Mouse (Mus musculus) embryonic facial prominence, embryonic 14.5 days (tissue): ENCODE results near the gene Lnx1. TPM values are rescaled to one million over a fixed set of nuclear protein-coding genes. Genes with fewer than 3 reads are reported as not detected.
A peak's percentile ranks its signal among the peaks of the same experiment; 100 is the strongest.

Experiments used
- ATAC-seq: fragments of 200-750 bp; cut with Nextera tagmentation; 2 replicates; pipeline ENCODE4 v1.8.0; 2017; ENCODE audit warnings: low read depth, moderate number of reproducible peaks, moderate TSS enrichment
- DNase-seq: peaks from one replicate; pipeline ENCODE4 v3.0.0-alpha.2; 2015; ENCODE audit warnings: low spot score
- H3K27ac ChIP-seq: fragments of 300-500 bp; sonication (generic); replicated peaks from 2 replicates; pipeline ENCODE4 v1.5.1; 2014; ENCODE audit warnings: low read depth, mild to moderate bottlenecking, low read length, moderate library complexity
- H3K27me3 ChIP-seq: fragments of 300-500 bp; sonication (generic); replicated peaks from 2 replicates; pipeline ENCODE4 v1.6.1; 2014; ENCODE audit warnings: low read length; ENCODE audit not compliant: control insufficient read depth, insufficient read depth
- H3K36me3 ChIP-seq: fragments of 300-500 bp; sonication (generic); 2 replicates; pipeline ENCODE4 v1.6.1; 2014; ENCODE audit warnings: low read length, mixed read lengths; ENCODE audit not compliant: control insufficient read depth, insufficient read depth
- H3K4me1 ChIP-seq: fragments of 300-500 bp; sonication (generic); 2 replicates; pipeline ENCODE4 v1.6.1; 2014; ENCODE audit warnings: antibody characterized with exemption, low read length; ENCODE audit not compliant: control insufficient read depth, insufficient read depth
- H3K4me2 ChIP-seq: fragments of 300-500 bp; sonication (generic); 2 replicates; pipeline ENCODE4 v1.6.1; 2014; ENCODE audit warnings: low read depth, mild to moderate bottlenecking, low read length, moderate library complexity, mixed read lengths
- H3K4me3 ChIP-seq: fragments of 300-500 bp; sonication (generic); 2 replicates; pipeline ENCODE4 v1.5.1; 2014; ENCODE audit warnings: low read depth, mild to moderate bottlenecking, low read length
- H3K9ac ChIP-seq: fragments of 300-500 bp; sonication (generic); 2 replicates; pipeline ENCODE4 v1.6.1; 2014; ENCODE audit warnings: low read depth, mild to moderate bottlenecking, low read length, moderate library complexity, mixed read lengths
- H3K9me3 ChIP-seq: fragments of 300-500 bp; sonication (generic); 2 replicates; pipeline ENCODE4 v1.6.1; 2016; ENCODE audit warnings: low read length; ENCODE audit not compliant: control insufficient read depth
- WGBS: fragments of 180-500 bp; shearing (Covaris S2); extraction: QIAGEN DNeasy Blood & Tissue Kit; methylation state at CpG from one replicate; pipeline ENCODE4 v1.1.7; 2014; 5-methylcytosine and 5-hydroxymethylcytosine counted together
- polyA plus RNA-seq: library from polyadenylated mRNA; unstranded; fragments of >200 nt; fragmentation: Nextera tagmentation; extraction: Ambion mirVana; gene quantifications from 2 replicates; pipeline ENCODE4 v1.2.1, GENCODE M21; 2014

Gene Lnx1
- polyA plus RNA-seq, 1 experiment from 2014 or later, result 2.4 TPM

- WGBS, result 43% methylated on average over 1 of the region's 1 CpGs
- H3K9ac ChIP-seq, result no peak overlapping the region
- no peaks in the 10 kb centered on the region for H3K9me3 ChIP-seq
- H3K4me1 ChIP-seq, result peaks cover 8% of the 10 kb centered on the region; the same call in 1 of the 2 replicates
- no peak overlapping the region for H3K4me3 ChIP-seq
- H3K36me3 ChIP-seq, result no peaks in the 10 kb centered on the region
- no peak for DNase-seq
- no peak for ATAC-seq
- no peak overlapping the region for H3K4me2 ChIP-seq
- no peaks in the 10 kb centered on the region for H3K27me3 ChIP-seq
- no peak overlapping the region for H3K27ac ChIP-seq
Measured at GRCm38 (mm10) chr5:74711056-74711455, 8.3 kb upstream of the Lnx1 start.

GRCm38 (mm10) chr5:74710181-74710580 lies 7.5 kb upstream of the Lnx1 start:
- WGBS, result 86% methylated on average over 4 of the region's 4 CpGs
- ATAC-seq (no peak), DNase-seq (no peak)
- Histone ChIP-seq H3K9me3 (no peaks in the 10 kb centered on the region), H3K36me3 (no peaks in the 10 kb centered on the region), H3K27ac (no peak overlapping the region), H3K4me2 (no peak overlapping the region), H3K27me3 (no peaks in the 10 kb centered on the region), H3K4me1 (peaks cover 8% of the 10 kb centered on the region; the same call in 1 of the 2 replicates), H3K9ac (no peak overlapping the region), H3K4me3 (no peak overlapping the region)

- Histone ChIP-seq H3K27ac (peak overlapping the region; percentile 19; the same call in 1 of the 2 replicates), H3K4me3 (peak overlapping the region; percentile 31), H3K9me3 (no peaks in the 10 kb centered on the region), H3K27me3 (no peaks in the 10 kb centered on the region), H3K36me3 (no peaks in the 10 kb centered on the region), H3K4me2 (peak overlapping the region; percentile 55), H3K9ac (0 out of 2 replicates have a peak overlapping the region, but pooled peaks have one; percentile 7), H3K4me1 (peaks cover 17% of the 10 kb centered on the region; the same call in 1 of the 2 replicates)
- WGBS, result 2% methylated on average over 8 of the region's 8 CpGs
- ATAC-seq, result peak; percentile 93
- DNase-seq, result peak; percentile 96
Measured at GRCm38 (mm10) chr5:74704460-74704790, 1.7 kb upstream of the Lnx1 start.

GRCm38 (mm10) chr5:74703741-74704459 lies 1.2 kb upstream of the Lnx1 start:
- 0 out of 2 replicates have a peak overlapping the region, but pooled peaks have one; percentile 7 for H3K9ac ChIP-seq
- peak; percentile 76 for DNase-seq

GRCm38 (mm10) chr5:74700918-74701317 lies 1.8 kb downstream of the Lnx1 start:
- H3K27me3 ChIP-seq, result no peaks in the 10 kb centered on the region
- DNase-seq (no peak), ATAC-seq (no peak)
- no peak overlapping the region for H3K4me2 ChIP-seq
- peaks cover 11% of the 10 kb centered on the region; the same call in 1 of the 2 replicates for H3K4me1 ChIP-seq
- H3K36me3 ChIP-seq, result no peaks in the 10 kb centered on the region
- no peak overlapping the region for H3K9ac ChIP-seq
- H3K9me3 ChIP-seq, result no peaks in the 10 kb centered on the region
- no peak overlapping the region for H3K4me3 ChIP-seq
- no peak overlapping the region for H3K27ac ChIP-seq
- WGBS, result 68% methylated on average over 2 of the region's 2 CpGs

More at GRCm38 (mm10) chr5:74703741-74704459, 1.2 kb upstream of the Lnx1 start:
- peak overlapping the region; percentile 55 for H3K4me2 ChIP-seq
- ATAC-seq, result peak; percentile 86
- H3K9me3 ChIP-seq, result no peaks in the 10 kb centered on the region
- H3K4me1 ChIP-seq, result peaks cover 17% of the 10 kb centered on the region; the same call in 1 of the 2 replicates
- peak overlapping the region; percentile 31 for H3K4me3 ChIP-seq
- 0 out of 2 replicates have a peak overlapping the region, but pooled peaks have one; percentile 19 for H3K27ac ChIP-seq
- no peaks in the 10 kb centered on the region for H3K36me3 ChIP-seq
- WGBS, result 13% methylated on average over 17 of the region's 17 CpGs
- no peaks in the 10 kb centered on the region for H3K27me3 ChIP-seq

GRCm38 (mm10) chr5:74699673-74700072 lies 3.0 kb downstream of the Lnx1 start:
- Histone ChIP-seq H3K4me3 (no peak overlapping the region), H3K4me2 (no peak overlapping the region), H3K27ac (no peak overlapping the region), H3K9ac (no peak overlapping the region), H3K27me3 (no peaks in the 10 kb centered on the region), H3K9me3 (no peaks in the 10 kb centered on the region), H3K36me3 (no peaks in the 10 kb centered on the region), H3K4me1 (0 out of 2 replicates have a peak, but pooled peaks cover 6% of the 10 kb centered on the region)
- DNase-seq (no peak), ATAC-seq (no peak)
- WGBS, result 94% methylated on average over 1 of the region's 1 CpGs

- ATAC-seq, result no peak
- no peak overlapping the region for H3K4me3 ChIP-seq
- H3K27ac ChIP-seq, result no peak overlapping the region
- no peak overlapping the region for H3K9ac ChIP-seq
- no peaks in the 10 kb centered on the region for H3K27me3 ChIP-seq
- H3K4me2 ChIP-seq, result no peak overlapping the region
- H3K36me3 ChIP-seq, result no peaks in the 10 kb centered on the region
- peaks cover 5% of the 10 kb centered on the region; the same call in 1 of the 2 replicates for H3K4me1 ChIP-seq
- H3K9me3 ChIP-seq, result no peaks in the 10 kb centered on the region
- DNase-seq, result no peak
- WGBS, result 88% methylated on average over 9 of the region's 9 CpGs
Measured at GRCm38 (mm10) chr5:74697534-74697933, 5.2 kb downstream of the Lnx1 start.

- Histone ChIP-seq H3K36me3 (no peaks in the 10 kb centered on the region), H3K9ac (no peak overlapping the region), H3K9me3 (no peaks in the 10 kb centered on the region), H3K27me3 (no peaks in the 10 kb centered on the region), H3K4me3 (no peak overlapping the region), H3K4me2 (no peak overlapping the region), H3K27ac (no peak overlapping the region), H3K4me1 (peaks cover 5% of the 10 kb centered on the region; the same call in 1 of the 2 replicates)
- ATAC-seq, result peak; percentile 67
- 23% methylated on average over 7 of the region's 7 CpGs for WGBS
- DNase-seq, result peak; percentile 70
Measured at GRCm38 (mm10) chr5:74694390-74694801, 8.3 kb downstream of the Lnx1 start.

- Histone ChIP-seq H3K4me1 (peaks cover 5% of the 10 kb centered on the region; the same call in 1 of the 2 replicates), H3K9me3 (no peaks in the 10 kb centered on the region), H3K4me3 (no peak overlapping the region), H3K4me2 (no peak overlapping the region), H3K27me3 (no peaks in the 10 kb centered on the region), H3K27ac (no peak overlapping the region), H3K36me3 (no peaks in the 10 kb centered on the region), H3K9ac (no peak overlapping the region)
- ATAC-seq, result no peak
- DNase-seq, result no peak
- WGBS, result 65% methylated on average over 2 of the region's 2 CpGs
Measured at GRCm38 (mm10) chr5:74693836-74694235, 8.9 kb downstream of the Lnx1 start.
